Mouse (Mus musculus) ES-Bruce4 (cell line): ENCODE data around the gene Lrig1.

Experiments used
- CTCF ChIP-seq: IDR thresholded peaks from one replicate; pipeline ENCODE4 v1.8.1; 2011; ENCODE audit warnings: low read depth, low read length
- EP300 ChIP-seq: IDR thresholded peaks from 2 replicates; pipeline ENCODE4 v1.6.1; 2011; ENCODE audit warnings: low read depth, low read length; ENCODE audit not compliant: insufficient read depth
- POLR2A ChIP-seq: IDR thresholded peaks from one replicate; pipeline ENCODE4 v1.8.1; 2011; ENCODE audit warnings: low read length; ENCODE audit not compliant: insufficient read depth

DNA sequence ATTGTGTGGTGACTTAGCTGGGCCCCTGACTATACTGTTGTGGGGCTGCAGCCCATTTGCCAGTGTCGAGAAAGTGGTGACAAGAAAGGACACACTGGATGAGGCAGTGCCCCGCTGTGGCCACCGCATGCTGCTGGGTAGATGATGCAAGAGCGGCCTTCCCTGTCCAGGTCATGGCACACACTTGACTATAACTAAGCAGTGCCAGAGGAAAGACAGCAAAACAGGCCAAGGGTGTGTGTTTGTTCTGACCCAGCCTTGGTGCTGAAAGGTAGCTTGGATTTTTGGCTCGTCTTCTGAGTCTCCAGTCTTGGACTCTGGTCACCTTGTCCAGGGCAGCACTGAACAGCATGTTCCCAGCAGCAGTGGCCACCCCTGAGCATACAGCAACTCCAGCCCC lies 98.9 kb downstream of the Lrig1 start:
- no peak for TF ChIP-seq CTCF
- no peak for TF ChIP-seq POLR2A
- no peak for TF ChIP-seq EP300
